Mouse (Mus musculus): ENCODE data around the gene Sort1. TPM values are rescaled to one million over a fixed set of nuclear protein-coding genes. Genes with fewer than 3 reads are reported as not detected.

The Sort1 gene
- polyA plus RNA-seq, 1 experiment = 41.5 TPM

DNA sequence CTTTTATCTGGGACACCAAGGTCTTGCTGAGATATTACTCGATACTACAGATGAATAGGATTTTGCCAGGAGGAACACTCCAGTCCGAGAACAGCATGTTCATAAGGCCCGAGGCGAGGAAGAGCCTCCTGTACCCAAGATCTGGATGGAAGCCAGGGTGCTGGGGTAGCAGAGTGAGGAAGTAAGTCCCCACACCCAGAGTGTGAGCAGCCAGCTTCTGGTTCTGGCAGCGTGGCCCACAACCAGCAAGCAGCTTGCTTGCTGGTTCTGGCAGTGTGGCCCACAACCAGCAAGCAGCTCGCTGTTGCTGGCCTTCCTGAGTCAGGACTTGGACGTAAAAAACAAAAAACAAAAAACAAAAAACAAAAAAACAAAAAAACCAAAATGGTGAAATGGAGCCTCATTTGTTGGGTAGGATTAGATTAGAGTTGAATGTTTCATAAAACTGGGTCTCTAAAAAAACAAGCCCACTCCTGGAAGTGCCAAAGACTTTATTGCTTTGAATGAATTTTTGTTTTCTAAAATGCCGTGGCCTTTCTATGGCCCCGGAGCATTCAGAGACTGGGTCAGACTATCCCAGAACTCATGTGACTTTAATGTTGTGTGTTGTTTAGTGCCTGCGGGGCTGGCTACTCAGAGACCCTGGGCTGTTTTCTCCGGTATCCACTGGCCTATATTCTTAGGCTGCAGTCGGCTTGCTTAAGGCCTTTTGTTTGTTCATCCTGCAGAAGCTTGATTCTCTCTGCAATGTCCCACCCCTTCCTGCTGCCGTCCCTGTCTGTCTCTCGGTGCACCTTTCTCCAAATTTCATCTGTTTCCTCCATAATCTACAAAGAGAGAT is 11.7 kb downstream of the Sort1 start:
- no peak for DNase-seq (ENCODE audit: low spot score)

DNA sequence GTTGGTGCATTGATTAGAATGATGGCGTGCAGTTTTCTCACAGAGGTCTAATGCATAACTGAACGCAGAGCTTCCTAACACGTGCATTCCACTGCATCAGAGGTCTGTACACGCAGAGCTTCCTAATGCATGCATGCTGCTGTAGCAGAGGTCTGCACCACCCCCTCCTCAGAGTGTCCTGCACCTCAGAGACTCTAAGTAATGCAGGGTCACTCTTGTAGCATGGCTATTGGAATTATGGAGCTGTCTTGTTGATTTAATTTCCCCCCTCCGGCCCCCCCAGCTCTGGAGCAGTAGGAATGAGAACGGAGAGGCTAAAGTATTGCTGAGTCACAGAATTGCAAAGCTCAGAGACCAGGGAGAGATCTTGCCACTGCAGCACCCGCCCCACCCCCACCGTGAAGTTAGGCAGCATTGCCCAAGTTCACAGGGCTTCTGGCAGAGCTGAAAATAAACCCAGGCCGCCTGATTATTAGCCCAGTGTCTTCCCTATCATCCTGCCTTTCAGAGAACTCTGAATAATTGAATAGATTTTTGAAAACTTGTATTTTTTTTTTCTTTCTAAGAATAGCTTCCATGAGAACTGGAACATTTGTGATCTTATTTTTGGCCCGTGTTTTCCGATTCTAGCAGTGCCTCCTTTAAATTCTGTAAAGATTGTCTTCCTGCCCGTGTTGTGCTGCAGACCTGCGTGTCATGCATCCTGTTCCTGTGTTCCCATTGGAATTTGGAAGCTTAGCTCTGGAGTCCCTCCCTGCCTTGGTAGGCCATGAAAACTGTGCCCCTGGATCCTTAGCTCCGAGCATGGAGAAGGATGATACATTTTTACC is 12.6 kb downstream of the Sort1 start:
- no peak for DNase-seq (ENCODE audit: low spot score)

DNA sequence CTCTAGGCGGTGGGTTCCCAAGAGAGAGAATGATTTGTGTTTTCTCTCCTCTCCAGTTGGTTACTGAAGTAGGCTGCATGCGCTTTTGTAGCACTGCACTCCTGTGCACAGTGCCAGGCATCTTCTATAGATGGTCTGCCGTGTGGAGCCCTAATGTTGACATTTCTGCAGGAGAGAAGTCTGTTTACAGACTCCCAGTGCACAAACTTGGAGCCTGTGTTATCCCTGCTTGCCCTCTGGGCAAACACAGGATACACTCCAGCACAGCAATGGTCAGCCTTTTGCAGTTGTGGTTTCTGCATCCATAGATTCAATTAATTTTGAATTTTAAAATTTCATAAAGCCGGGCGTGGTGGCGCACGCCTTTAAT is 13.2 kb downstream of the Sort1 start:
- DNase-seq (ENCODE audit: low spot score) = no peak

DNA sequence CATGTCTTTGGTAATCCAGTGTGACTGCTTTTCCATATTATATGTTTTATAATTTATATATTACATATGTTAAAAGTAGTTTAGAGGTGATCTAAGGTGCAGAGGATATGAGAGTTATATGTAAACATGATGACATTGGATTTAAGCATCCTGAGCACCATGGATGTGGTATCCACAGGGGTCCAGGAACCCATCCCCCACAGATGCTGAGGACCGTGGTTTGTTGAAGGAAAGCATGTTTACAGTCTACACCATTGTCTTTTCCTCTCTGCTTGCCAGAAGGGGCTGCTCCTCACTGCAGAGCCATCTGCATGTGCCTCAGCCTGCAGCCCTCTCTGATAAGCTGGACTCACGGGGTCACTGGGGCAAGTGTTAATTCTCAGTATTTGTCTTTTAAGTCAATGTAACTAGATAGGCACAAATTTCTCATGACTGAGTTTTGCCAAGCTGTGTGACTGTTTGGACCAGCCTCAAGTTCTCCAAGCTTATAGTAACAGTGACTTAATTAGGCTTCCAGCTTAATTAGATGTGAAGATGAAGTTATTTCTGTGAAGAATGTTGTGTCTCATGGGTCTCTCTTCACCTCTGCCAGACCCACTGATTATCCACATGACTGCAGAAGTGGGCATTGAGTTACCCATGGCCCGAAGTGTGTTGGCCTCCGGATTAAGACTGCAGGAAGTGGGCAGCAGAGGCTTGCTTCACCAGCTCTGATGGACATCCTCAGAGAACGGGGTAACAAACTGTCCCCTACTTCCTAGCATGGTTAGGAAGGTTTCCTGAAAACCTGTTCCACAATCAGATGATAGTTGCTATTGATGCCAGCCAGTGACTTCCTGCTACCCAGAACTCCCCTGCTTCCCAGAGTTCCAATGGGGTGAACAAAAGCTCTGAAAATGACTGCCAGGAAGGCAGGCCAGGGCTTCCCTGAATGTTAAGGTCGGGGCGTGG is 14.0 kb downstream of the Sort1 start:
- no peak for DNase-seq (ENCODE audit: low spot score)

DNA sequence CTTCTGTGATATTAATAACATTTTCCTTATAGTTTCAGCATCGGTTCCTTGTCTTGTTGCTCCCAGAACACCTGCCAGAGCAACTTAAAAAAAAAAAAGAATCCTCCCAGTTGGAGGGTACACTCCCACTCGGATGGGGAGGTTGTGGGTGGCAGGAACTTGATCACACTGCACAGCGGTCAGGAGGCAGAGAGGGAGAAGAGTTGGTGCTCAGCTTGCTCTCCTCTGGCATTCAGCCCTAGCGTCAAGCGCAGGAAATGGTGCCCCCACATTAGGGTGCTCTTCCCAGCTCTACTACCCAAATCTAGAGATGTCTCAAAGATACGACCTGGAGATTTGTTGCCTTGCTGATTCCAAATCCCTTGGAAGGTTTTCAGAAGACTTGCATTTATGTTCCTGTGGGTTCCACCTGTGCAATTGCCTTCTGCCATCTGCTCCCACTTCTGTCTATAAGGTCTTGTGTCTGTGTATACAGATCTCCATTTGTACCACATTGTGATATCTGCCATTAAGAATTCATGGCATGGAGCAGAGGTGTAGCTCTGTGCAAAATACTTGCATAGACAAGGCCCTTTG is 16.7 kb downstream of the Sort1 start:
- no peak for DNase-seq (ENCODE audit: low spot score)

DNA sequence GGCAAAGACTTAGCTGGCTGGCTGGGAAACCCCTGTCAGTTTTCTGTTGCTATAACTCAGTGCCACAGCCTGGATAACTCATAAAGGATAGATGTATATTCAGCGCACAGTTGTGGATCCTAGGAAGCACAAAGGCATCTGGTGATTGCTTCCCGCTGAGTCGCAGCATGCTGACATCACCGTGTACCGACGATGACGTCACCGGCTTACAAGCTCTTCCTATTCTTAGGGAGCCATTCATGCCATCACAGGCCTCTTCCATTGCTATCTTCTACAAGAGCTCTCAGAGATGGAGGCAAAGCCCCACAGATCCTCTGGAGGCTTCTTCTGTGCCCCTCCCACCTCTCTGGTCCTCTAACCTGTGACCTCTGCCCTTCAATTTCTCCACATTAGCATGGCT is 19.8 kb downstream of the Sort1 start:
- no peak for DNase-seq (ENCODE audit: low spot score)

DNA sequence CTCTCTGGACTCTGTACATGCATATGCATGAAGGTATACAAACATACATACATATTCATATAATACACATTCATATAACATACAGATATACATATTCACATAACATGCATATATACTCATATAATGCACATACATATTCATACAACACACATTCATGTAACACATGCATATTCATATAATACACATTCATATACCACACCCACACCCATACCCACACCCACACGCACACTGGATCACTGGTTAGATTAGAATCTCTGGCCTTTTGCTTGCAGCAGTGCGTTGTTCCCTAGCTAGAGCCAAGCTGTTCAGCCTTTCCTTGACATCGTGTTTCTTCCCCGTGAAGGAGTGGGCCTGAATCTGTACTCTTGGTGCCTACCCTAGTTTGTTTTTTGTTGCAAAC is 20.9 kb downstream of the Sort1 start:
- DNase-seq (ENCODE audit: low spot score) = no peak

DNA sequence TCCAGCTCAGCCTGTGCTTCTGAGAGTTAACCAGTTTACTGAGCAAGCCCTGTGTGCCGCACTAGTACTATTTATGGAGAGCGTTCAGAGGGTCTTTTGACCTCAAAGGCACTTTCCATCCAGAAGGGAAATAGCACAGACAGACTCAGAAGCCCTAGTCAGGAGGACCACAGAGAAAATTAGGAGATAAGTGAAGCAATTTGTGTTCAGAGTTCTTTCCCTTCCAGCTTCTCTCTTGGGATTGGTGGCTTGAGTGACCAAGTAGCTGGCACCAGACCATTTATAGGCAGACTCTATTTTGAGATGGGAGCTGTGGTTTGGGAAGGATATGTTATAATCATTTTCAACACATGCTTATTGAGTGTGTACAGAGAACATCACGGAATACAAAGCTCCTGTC is 22.5 kb downstream of the Sort1 start:
- no peak for DNase-seq (ENCODE audit: low spot score)

DNA sequence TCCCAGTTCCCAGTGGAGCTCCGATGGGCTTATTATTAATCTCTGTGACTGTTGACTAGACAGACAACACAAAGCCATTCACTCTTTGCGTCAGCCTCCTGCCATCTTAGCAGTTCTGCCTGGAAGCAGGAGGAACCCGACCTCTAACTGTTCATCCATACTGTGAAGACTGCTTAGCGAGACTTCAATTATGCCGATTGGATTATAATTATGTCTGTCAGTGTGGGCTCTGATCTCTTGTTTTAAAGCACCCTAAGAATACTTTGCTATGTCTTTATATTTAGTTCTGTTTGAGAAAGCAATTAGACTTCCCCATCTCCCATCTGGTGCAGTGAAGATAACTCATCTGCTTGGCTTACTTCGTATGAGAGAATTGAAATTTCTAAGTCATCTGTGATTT is 23.6 kb downstream of the Sort1 start:
- no peak for DNase-seq (ENCODE audit: low spot score)

DNA sequence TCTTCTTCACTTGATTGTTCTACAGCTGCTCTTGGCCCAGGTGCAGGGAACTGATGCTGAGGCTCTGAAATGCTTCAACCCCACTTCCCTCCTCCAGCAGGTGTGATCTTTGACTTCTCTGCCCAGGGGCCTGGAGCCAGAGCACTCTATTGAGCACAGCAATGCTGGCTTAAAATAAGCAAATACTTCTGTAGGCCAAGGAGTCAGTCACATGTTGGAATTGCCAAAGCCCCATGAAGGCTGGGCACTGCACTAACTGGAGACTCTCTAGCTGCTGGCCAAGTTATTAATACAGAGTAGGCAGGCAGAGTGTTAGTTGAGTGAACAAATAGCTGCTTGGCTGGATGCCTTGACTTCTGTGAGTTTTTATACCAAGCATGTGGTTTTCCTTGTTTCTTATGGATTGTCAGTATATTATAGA is 27.0 kb downstream of the Sort1 start:
- DNase-seq (ENCODE audit: low spot score) = no peak

DNA sequence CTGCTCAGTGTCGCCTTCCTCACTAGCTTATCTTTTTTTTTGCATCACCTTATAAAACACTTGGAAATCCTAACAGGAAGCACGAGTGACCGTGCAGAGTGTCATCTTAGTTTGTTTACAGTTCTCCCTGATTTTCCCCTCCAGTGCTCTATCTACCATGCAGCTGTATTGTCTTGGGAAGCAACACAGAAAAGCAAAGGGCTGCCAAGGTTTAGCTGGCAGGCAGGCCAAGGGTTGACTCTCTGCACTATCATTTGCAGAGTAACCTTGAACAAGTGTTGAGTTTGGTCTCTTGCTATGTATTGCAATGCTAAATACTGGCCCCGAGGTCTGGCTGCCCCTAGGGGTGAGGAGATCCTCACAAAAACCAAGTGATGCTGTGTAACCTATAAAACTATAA is 27.8 kb downstream of the Sort1 start:
- no peak for DNase-seq (ENCODE audit: low spot score)

DNA sequence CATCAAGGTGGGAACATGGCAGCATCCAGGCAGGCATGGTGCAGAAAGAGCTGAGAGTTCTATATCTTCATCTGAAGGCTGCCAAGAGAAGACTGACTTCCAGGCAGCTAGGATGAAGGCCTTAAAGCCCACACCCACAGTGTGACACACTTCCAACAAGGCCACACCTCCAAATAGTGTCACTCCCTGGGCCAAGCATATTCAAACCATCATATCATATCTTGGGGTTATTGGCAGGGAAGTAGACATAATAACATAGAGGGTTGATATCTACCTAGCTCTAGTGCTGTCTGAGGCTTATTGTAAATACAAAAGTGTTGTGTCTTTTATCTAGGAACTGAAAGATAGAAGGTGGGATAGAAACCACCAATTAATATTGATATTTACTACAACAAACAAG is 28.5 kb downstream of the Sort1 start:
- no peak for DNase-seq (ENCODE audit: low spot score)

DNA sequence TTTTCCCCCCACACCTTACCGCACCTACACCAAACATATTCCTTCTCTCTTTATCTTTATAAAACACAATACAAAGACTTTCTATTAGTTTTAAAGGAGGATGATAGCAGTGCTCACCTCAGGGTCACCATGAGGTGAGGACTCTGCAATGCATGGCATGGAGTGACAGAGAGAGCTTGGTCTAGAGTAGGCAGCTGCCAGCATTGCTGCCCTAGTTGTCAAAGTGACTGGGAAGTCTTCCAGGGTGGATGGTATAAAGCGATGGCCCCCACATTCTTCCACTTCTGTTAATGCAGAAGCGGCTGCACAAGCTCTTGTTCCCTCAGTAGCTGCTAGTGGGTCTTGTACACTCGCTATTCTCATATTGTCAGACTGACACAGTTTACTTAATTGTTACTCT is 29.3 kb downstream of the Sort1 start:
- no peak for DNase-seq (ENCODE audit: low spot score)

DNA sequence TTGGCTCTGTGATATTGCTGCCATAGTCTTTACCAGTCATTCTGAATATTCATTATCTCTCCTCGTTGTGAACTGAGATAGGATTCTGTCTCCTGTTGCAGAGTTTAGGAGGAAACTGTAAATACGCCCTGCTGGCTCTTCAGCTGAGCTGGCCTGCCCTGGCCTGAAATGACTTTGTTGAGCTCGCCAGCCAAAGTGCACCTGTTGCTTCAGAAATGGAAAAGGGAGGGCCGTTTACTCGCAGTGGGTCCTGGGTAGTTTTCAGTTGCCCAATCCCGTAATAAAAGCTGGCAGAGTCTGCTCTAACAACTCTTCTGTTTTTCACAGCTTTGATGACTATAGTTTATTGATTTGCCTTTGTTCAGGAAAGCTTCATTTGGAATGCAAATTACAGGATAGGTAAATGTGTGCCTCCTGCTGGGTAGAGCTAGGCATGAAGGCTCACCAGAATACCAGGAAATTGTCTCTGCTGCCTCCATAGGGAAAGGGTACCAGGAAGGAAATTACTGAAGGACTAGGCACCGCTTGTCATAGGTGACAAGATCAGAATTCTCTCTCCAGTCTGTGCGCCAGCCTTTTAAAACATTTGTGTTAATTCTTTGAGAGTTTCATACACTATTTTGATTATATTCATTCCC is 30.3 kb downstream of the Sort1 start:
- DNase-seq (ENCODE audit: low spot score) = no peak

DNA sequence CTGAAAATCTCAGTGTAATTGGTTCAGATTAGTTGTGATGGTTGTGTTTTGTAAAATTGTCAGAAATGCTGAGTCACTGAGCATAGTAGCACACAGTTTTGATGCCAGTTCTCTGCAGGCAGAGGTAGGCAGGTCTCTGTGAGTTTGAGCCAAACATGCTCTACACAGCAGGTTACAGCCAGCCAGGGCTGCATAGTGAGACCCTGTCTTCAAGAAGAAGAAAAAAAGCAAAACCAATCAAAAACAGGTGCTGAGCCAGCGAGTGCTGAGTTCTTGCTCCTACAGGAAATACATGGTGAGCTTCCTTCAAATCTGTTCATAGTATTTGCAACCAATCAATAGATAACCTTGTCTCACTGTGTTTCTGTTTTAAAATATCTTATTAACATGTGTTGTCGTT is 34.6 kb downstream of the Sort1 start:
- DNase-seq (ENCODE audit: low spot score) = no peak

DNA sequence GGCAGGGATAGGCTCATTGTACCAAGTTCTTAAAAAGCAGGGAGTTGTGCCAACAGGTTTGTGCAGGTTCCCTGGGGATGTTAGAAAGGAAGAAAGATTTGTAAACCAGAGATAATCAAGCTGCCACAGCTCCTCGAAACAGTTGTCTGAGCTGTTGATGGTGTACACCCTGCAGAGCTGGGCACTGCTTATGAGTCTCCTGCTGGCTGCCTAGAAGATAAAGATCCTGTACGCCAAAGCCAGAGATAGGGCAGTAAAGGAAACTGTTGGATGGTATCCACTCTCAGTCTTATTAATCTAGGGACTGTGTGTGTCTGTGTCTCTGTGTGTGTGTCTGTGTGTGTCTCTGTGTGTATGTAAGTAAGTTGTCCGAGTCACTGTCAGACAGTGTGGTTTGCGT is 37.8 kb downstream of the Sort1 start:
- no peak for DNase-seq (ENCODE audit: low spot score)

DNA sequence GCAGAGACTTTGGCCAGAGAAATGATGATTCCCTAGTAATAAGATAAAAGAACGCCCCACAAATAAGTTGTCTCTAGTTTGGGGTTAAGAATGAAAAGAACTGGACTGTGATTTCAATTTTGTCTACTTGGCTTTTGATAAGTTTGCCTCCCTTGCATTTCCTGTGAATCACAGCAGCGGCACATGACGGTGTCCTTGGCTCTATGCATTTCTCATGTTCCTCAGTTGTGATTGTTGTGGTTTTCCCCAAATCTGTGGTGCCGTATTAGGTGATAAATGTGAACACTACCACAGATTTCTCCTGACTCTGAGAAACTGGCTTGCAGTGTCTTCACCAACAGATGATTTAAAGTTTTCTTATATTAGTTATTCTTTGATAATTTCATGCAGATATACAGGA is 38.3 kb downstream of the Sort1 start:
- no peak for DNase-seq (ENCODE audit: low spot score)

DNA sequence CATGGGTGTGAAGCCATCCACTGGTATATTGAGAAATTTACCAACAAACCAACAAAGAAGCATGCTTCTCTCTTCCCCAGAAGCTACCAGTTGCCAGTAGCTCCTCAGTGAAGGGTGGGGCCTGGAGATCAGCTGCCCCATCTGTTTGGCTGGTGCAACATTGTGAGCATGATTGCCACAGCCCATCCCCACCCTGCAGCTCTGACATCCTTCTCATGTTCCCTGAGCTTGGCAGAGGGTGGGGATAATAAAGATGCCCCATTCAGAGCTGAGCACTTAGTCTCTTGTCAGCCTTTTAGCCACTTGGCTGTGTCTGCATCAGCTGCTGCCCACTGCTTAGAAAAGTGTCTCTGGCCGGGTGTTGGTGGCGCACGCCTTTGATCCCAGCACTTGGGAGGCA is 39.1 kb downstream of the Sort1 start:
- DNase-seq (ENCODE audit: low spot score) = no peak

DNA sequence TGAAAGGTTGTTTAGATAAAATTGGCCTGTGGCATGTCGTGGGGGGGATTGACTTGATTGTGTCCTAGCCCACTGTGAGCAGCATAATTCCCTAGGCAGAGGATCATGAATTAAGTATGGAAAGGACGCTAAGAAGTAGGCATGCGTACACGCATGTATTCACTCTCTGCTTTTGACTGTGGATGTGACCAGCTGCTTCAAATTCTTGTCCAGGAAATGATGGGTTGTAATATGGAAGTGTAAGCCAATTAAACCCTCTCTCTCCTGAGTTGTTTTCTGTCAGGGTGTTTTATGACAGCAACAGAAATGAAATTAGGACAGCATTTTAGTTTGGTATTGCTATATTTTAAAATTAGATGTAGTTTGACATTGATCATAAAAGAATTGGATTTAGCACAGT is 41.0 kb downstream of the Sort1 start:
- DNase-seq (ENCODE audit: low spot score) = no peak

DNA sequence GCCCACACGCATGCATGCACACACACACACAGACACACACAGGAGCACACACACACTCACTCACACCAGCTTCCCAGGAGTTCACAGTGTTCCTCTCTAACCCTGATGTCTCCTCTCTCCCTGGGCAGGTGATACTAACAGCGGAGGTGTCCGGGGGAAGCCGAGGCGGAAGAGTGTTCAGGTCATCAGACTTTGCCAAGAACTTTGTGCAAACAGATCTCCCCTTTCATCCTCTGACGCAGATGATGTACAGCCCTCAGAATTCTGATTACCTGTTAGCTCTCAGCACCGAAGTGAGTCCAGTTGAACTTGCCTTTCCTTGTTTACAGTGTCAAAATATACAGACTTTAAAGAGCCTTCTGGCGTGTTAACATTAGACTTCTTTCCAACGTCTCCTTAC is 41.6 kb downstream of the Sort1 start:
- DNase-seq (ENCODE audit: low spot score) = no peak

DNA sequence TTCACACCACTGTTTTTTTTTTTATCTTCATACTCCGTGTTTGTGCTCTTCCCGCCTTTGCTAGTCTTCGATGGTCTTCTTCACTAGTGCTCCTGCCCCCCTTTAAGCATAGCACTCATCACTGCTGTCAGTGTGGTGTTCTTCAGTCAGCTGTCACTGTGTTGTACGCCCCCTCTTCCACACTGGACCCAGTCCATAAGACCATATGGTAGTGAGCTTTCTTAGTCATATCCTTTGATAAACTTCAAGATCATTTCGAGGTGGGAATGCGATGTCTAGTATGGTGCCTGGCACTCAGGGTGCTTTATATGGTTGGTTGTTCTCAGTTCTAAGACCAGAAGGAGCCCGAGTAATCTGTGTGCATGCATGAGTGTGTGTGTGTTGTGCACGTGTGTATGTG is 43.4 kb downstream of the Sort1 start:
- no peak for DNase-seq (ENCODE audit: low spot score)
